Mouse (Mus musculus) embryo, embryonic 11.5 days (tissue): ENCODE measurements around the gene Zbed4.
"Not testable (repeated sequence)": the region's sequence is repeated elsewhere in the genome, so short reads cannot be mapped to it uniquely, and the experiment has no call there.

Experiments
- DNase-seq: peaks from one replicate; pipeline ENCODE4 v3.0.0-alpha.2; 2012; ENCODE audit warnings: low read depth, low spot score

Zbed4 gene

DNA sequence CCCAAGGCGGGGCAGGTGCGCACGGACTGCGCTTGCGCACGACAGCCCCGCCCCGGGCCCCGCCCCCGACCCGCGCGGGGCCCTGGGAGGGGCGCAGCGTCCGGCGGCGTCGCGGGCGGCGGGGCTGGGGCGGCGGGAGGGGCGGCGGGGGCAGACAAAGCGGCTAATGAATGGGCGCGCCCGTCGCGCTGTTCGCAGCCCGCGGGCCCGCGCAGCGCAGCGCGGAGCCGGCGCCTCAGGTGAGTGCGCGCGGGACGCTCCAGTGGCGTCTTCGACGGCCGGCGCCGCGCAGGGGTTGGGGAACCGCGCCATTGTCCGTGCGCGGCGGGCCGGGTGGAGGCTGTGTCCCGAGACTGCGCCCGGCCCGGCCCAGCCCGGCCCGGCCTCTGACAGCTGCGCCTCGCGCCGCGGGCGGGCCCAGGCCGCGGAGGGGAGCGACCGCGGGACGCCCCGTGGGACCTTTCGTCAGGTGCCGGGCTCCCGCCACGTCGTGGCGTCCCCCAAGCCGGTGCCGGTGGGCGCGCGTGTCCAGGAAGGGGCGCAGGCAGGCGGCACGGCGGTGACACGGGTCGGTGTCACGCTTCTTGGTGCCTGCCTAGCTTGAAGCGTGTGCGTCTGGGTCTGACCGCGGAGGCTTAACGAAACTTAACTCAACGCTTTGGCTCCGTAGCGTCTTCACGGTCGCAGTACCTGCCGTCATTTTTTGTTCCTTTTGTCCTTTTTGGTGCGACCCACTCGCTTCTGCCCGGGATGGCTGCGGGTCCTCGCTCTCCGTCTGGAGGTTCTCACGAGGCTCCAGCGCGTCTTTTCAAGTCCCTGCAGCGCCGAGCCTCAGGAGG is at the start of gene Zbed4:
Gene Zbed4 (plus strand): TSS at position 97 of the 839 bp plus-strand sequence.
- peak; percentile 43 for DNase-seq

DNA sequence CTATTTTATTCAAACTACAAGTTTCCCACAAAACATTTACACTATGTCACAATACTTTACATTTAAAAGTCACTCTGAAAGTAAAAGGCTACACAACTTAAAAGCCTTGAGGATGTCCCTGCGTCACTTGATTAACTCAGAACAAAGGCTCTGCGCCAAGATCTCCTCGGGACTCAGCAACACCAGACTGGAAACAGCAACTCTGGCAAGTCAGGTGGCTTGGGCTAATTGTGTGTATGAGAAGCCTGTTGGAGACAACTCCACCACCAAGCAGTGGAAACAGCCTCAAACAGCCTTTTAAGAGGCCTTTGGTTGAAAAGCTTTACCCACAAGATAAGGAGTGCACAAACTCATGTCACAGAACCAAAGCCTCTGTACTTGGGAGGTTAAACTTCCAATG is 49.0 kb upstream of the Zbed4 start:
- DNase-seq, result no peak

DNA sequence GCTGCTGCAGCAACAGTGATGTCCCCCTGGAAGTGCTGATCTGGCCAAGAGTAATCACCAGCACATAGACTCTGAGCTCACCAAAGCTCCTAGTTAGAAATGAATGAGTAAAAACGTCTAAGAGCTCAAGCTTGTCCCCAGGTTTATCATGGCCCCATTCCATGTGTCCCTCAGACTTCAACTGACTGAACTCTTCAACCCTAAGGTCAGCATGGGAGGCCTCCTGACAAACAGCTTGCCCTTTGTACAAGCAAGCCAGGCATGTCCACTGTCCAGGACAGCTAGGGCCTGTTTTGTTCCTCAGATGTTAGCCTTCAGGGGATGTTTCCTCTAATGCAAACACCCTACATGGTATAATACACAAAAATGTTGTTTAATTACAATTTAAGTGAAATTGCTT is 47.2 kb upstream of the Zbed4 start:
- no peak for DNase-seq

GRCm38 (mm10) chr15:88706320-88706719 is 45.1 kb upstream of the Zbed4 start:
- DNase-seq, result no peak

DNA sequence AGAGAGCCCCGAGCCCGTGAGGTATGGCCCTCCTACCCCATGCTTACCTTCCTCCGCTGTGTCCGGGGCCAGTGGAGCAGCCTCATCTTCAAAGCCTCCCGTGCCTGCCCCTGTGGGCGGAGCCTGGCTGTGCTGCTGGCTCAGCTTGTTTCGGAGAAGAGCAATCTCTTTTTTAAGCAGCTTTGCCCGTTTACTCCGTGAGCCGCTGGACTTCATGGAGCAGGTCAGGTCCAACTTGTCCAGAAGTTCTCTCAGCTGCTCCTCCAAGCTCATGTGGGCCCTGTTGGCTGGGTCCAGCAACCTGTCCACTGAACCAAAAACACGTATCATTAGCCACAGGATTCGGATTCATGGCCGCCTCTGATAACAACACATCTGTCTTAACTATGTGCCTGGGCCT is 44.5 kb upstream of the Zbed4 start:
- DNase-seq, result not testable (repeated sequence)

DNA sequence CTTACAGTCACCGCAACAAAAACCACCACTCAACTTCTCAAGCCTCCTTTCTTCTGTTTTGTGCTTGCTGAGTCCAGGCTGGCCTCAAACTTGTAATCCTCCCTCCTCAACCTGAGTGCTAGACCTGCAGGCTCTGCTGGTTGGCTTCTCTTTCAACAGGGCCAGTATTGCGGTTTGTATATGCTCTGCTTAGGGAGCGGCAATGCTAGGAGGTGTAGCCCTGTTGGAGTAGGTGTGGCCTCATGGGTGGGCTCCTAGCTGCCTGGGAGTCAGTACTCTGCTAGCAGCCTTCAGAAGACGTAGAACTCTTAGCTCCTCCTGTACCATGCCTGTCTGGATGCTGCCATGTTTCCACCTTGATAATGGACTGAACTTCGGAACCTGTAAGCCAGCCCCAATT is 43.3 kb upstream of the Zbed4 start:
- no peak for DNase-seq

DNA sequence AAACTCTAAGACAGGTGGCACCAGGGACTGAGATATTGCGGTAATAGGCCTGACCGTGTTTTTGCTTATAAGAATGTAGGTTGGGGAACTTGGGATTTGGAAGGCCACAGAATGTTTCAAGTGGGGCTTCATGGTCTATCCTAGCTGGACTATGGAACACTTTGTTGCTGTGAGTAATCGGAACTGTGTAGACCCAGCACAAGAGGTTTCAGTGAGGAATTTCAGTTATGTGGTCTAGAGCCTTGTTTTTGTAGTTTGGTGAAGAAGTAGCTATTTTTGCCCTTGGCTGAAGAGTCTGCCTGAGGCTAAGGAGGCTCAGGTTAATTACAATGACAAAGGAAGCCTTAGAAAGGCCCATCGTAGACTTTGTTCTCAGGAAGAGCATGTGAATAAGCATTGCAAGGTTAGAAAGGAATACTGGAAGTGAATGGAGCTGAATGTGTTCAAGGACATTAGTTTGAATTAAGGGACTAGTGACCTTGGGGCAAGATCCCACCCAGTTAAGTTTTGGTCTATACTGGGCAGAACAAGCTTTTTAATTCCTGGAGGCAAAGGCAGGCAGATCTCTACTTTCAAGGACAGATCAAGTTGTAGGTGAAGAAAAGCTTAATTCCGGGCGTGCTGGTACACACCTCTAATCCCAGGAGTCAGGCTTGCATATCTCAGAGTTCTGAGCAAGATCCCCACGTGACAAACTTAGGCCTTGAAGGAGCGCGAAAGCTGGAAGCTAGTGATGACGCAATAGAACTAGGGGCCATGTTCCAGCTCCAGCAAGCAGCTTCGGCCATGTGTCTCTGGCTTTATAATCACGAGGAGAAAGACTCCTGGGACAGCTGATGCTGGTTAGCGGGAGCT is 42.6 kb upstream of the Zbed4 start:
- DNase-seq, result no peak

GRCm38 (mm10) chr15:88709878-88710277 is 41.6 kb upstream of the Zbed4 start:
- DNase-seq, result no peak

DNA sequence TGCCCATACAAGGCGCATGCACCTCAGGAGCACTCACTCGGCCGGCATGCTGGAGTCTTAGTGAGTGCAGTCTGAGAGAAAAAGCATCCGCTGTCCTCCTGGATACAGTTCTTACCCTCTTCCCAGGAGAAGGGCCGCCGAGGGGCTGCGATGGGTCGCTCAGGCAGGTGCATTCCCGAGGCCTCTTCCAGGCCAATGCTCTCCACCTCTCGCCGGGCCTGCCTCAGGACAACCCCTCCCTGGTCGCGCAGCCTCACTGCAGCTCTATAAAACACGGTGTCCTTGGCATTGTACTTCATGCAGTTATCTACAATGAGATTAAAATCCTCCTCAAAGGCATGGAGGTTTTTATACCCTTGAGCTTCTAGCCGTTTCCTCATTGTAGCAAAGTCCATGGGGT is 39.0 kb upstream of the Zbed4 start:
- no peak for DNase-seq

GRCm38 (mm10) chr15:88714021-88714589 is 37.4 kb upstream of the Zbed4 start:
- no peak for DNase-seq

DNA sequence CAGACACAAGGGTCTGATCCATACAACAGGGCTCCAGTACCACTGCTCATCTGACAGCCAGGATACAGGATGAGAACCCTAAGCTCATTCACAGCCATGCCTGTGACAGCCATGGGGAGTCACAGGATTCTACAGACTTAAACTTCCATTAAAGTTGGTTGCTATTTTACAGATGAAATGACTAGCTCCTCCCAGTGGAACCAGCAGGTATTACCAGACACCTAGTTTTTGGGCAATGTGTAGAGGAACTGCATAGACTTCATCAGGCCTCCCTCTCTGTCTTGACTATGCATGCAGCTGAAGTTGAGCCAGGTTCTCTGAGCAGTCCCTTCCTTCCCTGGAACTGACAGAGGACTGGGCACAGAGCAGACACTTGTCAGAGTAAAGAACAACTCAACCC is 35.1 kb upstream of the Zbed4 start:
- DNase-seq, result peak; percentile 13

DNA sequence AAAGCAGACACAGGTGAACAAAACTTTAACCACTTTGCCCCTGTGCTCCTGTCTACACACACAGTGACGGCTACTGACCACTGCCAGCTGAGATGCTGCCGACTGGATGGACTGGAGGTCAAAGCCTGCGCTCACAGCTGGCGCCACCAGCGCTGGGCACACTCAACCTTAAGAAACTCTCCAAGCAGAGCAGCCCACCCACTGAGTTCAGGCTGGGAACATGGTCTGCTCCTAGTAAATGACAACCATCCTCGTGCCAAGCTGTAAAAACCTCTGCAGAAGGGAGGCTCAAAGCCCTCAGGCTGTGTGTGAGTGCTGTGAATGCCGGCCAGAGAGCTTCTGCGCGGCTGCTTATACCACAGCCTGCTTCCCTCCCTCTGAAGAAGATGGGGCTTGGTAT is 34.2 kb upstream of the Zbed4 start:
- no peak for DNase-seq

- no peak for DNase-seq
Observed at GRCm38 (mm10) chr15:88723205-88723604, 28.3 kb upstream of the Zbed4 start.

DNA sequence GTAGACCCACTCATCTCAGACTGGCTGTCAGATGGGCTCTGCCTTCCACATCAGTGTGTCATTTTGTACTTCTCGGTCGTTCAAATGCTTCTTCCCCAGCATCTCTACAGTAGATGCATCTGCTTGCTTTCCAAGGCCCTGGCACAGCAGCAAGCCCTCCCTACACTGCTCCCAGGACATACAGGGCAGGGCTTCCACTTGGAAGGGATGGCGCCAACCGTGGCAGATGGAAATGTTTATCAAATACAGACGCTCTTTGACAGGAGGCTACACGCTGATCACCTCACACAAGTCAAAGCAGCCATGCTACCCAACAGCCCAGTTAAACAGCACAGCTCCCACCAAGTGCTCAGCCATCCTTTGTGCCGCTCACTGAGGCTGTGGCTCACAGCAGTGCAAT is 27.1 kb upstream of the Zbed4 start:
- DNase-seq, result no peak

GRCm38 (mm10) chr15:88725036-88725435 is 26.4 kb upstream of the Zbed4 start:
- DNase-seq, result no peak

- DNase-seq, result no peak
Observed at GRCm38 (mm10) chr15:88727204-88727603, 24.3 kb upstream of the Zbed4 start.

GRCm38 (mm10) chr15:88730717-88731116 is 20.7 kb upstream of the Zbed4 start:
- DNase-seq, result no peak

GRCm38 (mm10) chr15:88732405-88733020 is 18.9 kb upstream of the Zbed4 start:
- no peak for DNase-seq

DNA sequence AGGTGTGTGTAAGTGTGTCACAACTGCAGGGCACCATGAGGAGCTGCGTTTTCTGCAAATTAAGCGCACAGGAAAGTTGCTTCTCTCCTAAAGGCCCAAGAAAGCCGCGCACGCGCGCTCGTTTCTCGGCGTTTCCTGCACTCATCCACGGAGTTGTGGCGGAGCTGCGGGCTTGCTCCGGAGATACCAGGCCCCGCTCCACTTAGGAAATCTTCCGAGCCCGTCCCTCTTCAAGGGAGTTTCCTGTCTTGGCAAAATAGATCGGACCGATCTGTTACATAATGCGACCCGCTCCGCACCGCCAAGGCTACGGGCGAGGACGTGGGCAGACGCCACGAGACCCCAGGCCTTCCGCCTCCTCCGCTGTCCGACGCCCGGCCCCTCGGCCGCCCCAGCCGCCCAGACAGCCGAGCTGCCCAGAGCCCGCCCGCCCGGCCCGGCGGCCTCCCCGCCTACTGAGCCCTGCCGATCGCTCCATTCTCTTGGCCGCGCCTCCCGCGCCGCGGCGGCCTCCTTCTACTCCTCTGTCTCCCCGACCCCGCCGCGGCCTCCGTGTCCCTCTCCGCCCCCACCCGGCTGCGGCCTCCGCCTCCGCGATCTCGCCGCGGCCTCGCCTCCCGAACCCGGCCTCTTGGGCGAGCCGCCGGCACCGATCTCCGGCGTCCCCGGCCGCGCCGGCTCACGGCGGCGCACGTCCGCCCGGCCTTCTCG is 18.3 kb upstream of the Zbed4 start:
- DNase-seq, result no peak

DNA sequence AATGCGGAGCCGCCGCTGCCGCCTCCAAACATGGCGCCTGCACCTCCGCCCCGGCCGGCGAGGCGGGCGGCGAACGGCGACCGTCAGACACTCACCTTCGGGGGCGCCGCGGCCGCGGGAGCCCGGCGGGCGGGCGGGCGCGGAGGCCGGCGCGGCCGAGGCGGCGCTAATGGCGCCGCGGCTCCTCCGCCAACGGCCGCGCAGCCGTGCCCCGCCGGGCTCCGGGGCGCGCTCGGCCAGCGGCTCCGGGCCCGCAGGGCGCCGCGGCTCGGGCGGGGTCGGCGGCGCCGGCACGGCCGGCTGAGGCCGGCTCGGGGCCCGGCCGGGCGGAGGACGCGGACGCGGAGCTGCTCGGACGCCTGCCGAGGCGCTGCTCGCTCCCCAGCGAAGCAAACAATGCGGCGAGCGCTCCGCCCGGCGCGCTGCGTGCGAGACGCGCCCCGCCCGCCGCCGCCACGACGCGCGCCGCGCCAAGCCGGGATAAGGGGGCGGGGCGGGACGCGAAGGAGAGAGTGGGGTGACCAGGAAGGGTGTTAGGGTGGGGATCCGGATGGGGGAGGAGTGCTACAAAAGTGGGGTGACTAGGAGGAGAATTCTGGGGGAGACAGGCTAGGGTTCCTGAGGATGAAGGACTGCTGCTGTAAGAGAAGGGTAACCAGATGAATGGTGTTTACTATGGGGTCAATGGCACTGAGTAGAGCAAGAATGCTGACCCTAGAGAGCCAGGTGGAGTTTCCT is 17.5 kb upstream of the Zbed4 start, which contains the start of gene Brd1:
Gene Brd1 (minus strand): TSS at position 400 of the 738 bp plus-strand sequence.
- DNase-seq, result peak; percentile 64

DNA sequence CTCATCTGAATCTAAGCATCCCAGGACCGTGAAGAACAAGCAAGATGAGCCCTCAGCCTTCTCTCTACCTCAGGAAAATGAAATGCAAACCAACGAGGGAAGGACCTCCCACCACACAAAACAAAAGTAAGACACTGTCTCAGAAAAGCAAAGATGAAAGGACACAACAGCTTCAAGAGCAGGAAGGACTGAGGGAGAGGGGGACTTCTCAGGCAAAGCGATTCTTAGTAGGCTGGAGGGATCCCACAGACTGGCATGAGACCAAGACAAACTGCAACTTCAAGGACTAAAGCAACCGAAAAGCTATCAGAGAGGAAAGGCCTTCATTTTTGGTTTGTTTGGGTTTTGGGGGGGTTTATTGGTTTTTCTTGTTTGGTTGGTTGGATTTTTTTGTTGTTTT is 15.3 kb upstream of the Zbed4 start:
- DNase-seq, result no peak
